Mouse (Mus musculus) myocyte (in vitro differentiated cells): ENCODE measurements at regions not wholly inside any gene's neighbourhood (a gene's known extent, or its start where the extent isn't known, plus 50 kb on each side); places are given as distances from the start of the nearest gene placed in this dataset.

Experiments used
- H3K27me3 ChIP-seq: one replicate; pipeline ENCODE4 v1.6.1; 2011; ENCODE audit not compliant: control insufficient read depth, insufficient read depth, insufficient read length
- H3K36me3 ChIP-seq: one replicate; pipeline ENCODE4 v1.6.1; 2011; ENCODE audit not compliant: control insufficient read depth, insufficient read depth
- H3K4me2 ChIP-seq: one replicate; pipeline ENCODE4 v1.6.1; 2011; ENCODE audit warnings: low read depth, control low read depth
- H3K4me3 ChIP-seq: one replicate; pipeline ENCODE4 v1.5.1; 2011; ENCODE audit warnings: mild to moderate bottlenecking, control low read depth, moderate library complexity
- H3K79me2 ChIP-seq: one replicate; pipeline ENCODE4 v1.6.1; 2011; ENCODE audit not compliant: control insufficient read depth, insufficient read depth
- H3ac ChIP-seq: one replicate; pipeline ENCODE4 v1.6.1; 2011; ENCODE audit not compliant: control insufficient read depth, insufficient read length
- CEBPB ChIP-seq: IDR thresholded peaks from 2 replicates; pipeline ENCODE4 v1.6.1; 2011; ENCODE audit warnings: mild to moderate bottlenecking, moderate library complexity; ENCODE audit not compliant: poor library complexity, insufficient read depth, severe bottlenecking
- E2F4 ChIP-seq: IDR thresholded peaks from one replicate; pipeline ENCODE4 v1.6.1; 2011; ENCODE audit warnings: mild to moderate bottlenecking, control low read depth, moderate library complexity; ENCODE audit not compliant: insufficient read depth
- MAX ChIP-seq: IDR thresholded peaks from one replicate; pipeline ENCODE4 v1.6.1; 2011; ENCODE audit warnings: low read depth, mild to moderate bottlenecking, control low read depth
- MYOD1 ChIP-seq, 3 experiments: IDR thresholded peaks; one replicate each; pipeline ENCODE4 v1.6.1; 2011; ENCODE audit warnings: control low read depth in 2 of 3, low read depth in 2 of 3, mild to moderate bottlenecking in 2 of 3, moderate library complexity in 1 of 3; ENCODE audit not compliant: insufficient read length in 2 of 3, control insufficient read depth in 1 of 3
- MYOG ChIP-seq, 3 experiments: IDR thresholded peaks; one replicate each; pipeline ENCODE4 v1.6.1; 2011; ENCODE audit warnings: control low read depth in 2 of 3, low read depth in 2 of 3, mild to moderate bottlenecking in 2 of 3; ENCODE audit not compliant: insufficient read length in 2 of 3, control insufficient read depth in 1 of 3, insufficient read depth in 1 of 3
- POLR2A ChIP-seq: IDR thresholded peaks from one replicate; pipeline ENCODE4 v1.6.1; 2011; ENCODE audit warnings: low read depth, mild to moderate bottlenecking, control low read depth, moderate library complexity; ENCODE audit not compliant: insufficient read length
- POLR2AphosphoS2 ChIP-seq: IDR thresholded peaks from one replicate; pipeline ENCODE4 v1.6.1; 2011; ENCODE audit warnings: low read depth, control low read depth; ENCODE audit not compliant: insufficient read length
- REST ChIP-seq: IDR thresholded peaks from one replicate; pipeline ENCODE4 v1.6.1; 2011; ENCODE audit warnings: mild to moderate bottlenecking, control low read depth, moderate library complexity; ENCODE audit not compliant: insufficient read depth, insufficient read length
- SRF ChIP-seq: IDR thresholded peaks from one replicate; pipeline ENCODE4 v1.6.1; 2011; ENCODE audit warnings: low read depth; ENCODE audit not compliant: control insufficient read depth, insufficient read length
- TCF12 ChIP-seq: IDR thresholded peaks from one replicate; pipeline ENCODE4 v1.6.1; 2011; ENCODE audit warnings: mild to moderate bottlenecking, control low read depth; ENCODE audit not compliant: poor library complexity, insufficient read depth, severe bottlenecking
- TCF3 ChIP-seq: IDR thresholded peaks from one replicate; pipeline ENCODE4 v1.6.1; 2011; ENCODE audit warnings: low read depth, control low read depth; ENCODE audit not compliant: insufficient read length
- USF1 ChIP-seq: IDR thresholded peaks from one replicate; pipeline ENCODE4 v1.6.1; 2011; ENCODE audit warnings: low read depth, mild to moderate bottlenecking, control low read depth, moderate library complexity

- no peaks in the 10 kb centered on the region for H3K36me3 ChIP-seq
- no peak for TF ChIP-seq MYOD1 (IDR thresholded peaks at IDR 0.05; ENCODE audit: control insufficient read depth in 1 of 3, insufficient read length in 2 of 3, low read depth in 2 of 3)
- TF ChIP-seq USF1: no peak
- no peak for TF ChIP-seq E2F4
- TF ChIP-seq POLR2A: no peak
- no peak for TF ChIP-seq TCF3
- TF ChIP-seq MYOG (IDR thresholded peaks at IDR 0.05; ENCODE audit: control insufficient read depth in 1 of 3, insufficient read depth in 1 of 3, insufficient read length in 2 of 3, low read depth in 2 of 3): no peak
- no peak for TF ChIP-seq REST
- TF ChIP-seq TCF12: no peak
- TF ChIP-seq MAX: no peak
- TF ChIP-seq SRF: no peak
- no peak for TF ChIP-seq CEBPB
- no peak for TF ChIP-seq POLR2AphosphoS2
- no peaks in the 10 kb centered on the region for H3K79me2 ChIP-seq
These were observed 2252.8 kb upstream of the Gm7489 start for GRCm38 (mm10) chr15:51631881-51632280.

GRCm38 (mm10) chr15:51633068-51633467 is 2251.6 kb upstream of the Gm7489 start:
- H3K27me3 ChIP-seq: no peaks in the 10 kb centered on the region
- TF ChIP-seq E2F4 (no peak), MAX (no peak), SRF (no peak), POLR2AphosphoS2 (no peak)

More at GRCm38 (mm10) chr15:51631881-51632280, 2252.8 kb upstream of the Gm7489 start:
- H3K4me3 ChIP-seq: no peak overlapping the region
- H3K27me3 ChIP-seq: no peaks in the 10 kb centered on the region
- no peak overlapping the region for H3K4me2 ChIP-seq
- H3ac ChIP-seq: no peak overlapping the region

GRCm38 (mm10) chr15:51634726-51635125 is 2250.0 kb upstream of the Gm7489 start:
- H3K27me3 ChIP-seq: no peaks in the 10 kb centered on the region
- no peaks in the 10 kb centered on the region for H3K79me2 ChIP-seq
- no peak overlapping the region for H3K4me2 ChIP-seq

More at GRCm38 (mm10) chr15:51633068-51633467, 2251.6 kb upstream of the Gm7489 start:
- no peaks in the 10 kb centered on the region for H3K79me2 ChIP-seq
- no peaks in the 10 kb centered on the region for H3K36me3 ChIP-seq
- no peak overlapping the region for H3ac ChIP-seq
- no peak overlapping the region for H3K4me3 ChIP-seq
- H3K4me2 ChIP-seq: no peak overlapping the region

GRCm38 (mm10) chr15:51635129-51635920 is 2249.4 kb upstream of the Gm7489 start:
- no peak for TF ChIP-seq SRF
- TF ChIP-seq POLR2AphosphoS2: no peak
- TF ChIP-seq CEBPB: no peak
- TF ChIP-seq TCF3: no peak
- no peak for TF ChIP-seq POLR2A
- no peak for TF ChIP-seq REST
- no peak for TF ChIP-seq TCF12
- TF ChIP-seq E2F4: no peak
- no peak for TF ChIP-seq MYOG (IDR thresholded peaks at IDR 0.05; ENCODE audit: control insufficient read depth in 1 of 3, insufficient read depth in 1 of 3, insufficient read length in 2 of 3, low read depth in 2 of 3)
- no peak for TF ChIP-seq USF1
- no peak for TF ChIP-seq MAX
- no peak for TF ChIP-seq MYOD1 (IDR thresholded peaks at IDR 0.05; ENCODE audit: control insufficient read depth in 1 of 3, insufficient read length in 2 of 3, low read depth in 2 of 3)
- Histone ChIP-seq H3K4me2 (no peak overlapping the region), H3K79me2 (no peaks in the 10 kb centered on the region), H3K27me3 (no peaks in the 10 kb centered on the region), H3K36me3 (no peaks in the 10 kb centered on the region), H3K4me3 (no peak overlapping the region), H3ac (no peak overlapping the region)

More at GRCm38 (mm10) chr15:51634726-51635125, 2250.0 kb upstream of the Gm7489 start:
- no peak for TF ChIP-seq MYOD1 (IDR thresholded peaks at IDR 0.05; ENCODE audit: control insufficient read depth in 1 of 3, insufficient read length in 2 of 3, low read depth in 2 of 3)
- no peak for TF ChIP-seq CEBPB
- no peak for TF ChIP-seq REST
- TF ChIP-seq POLR2AphosphoS2: no peak
- TF ChIP-seq USF1: no peak
- TF ChIP-seq MAX: no peak
- TF ChIP-seq POLR2A: no peak
- TF ChIP-seq MYOG (IDR thresholded peaks at IDR 0.05; ENCODE audit: control insufficient read depth in 1 of 3, insufficient read depth in 1 of 3, insufficient read length in 2 of 3, low read depth in 2 of 3): no peak
- Histone ChIP-seq H3ac (no peak overlapping the region), H3K4me3 (no peak overlapping the region), H3K36me3 (no peaks in the 10 kb centered on the region)

GRCm38 (mm10) chr15:51637570-51637969 is 2247.1 kb upstream of the Gm7489 start:
- Histone ChIP-seq H3K27me3 (no peaks in the 10 kb centered on the region), H3K79me2 (no peaks in the 10 kb centered on the region), H3K4me2 (no peak overlapping the region), H3K36me3 (no peaks in the 10 kb centered on the region), H3ac (no peak overlapping the region), H3K4me3 (no peak overlapping the region)
- TF ChIP-seq MAX (no peak), SRF (no peak), E2F4 (no peak), TCF12 (no peak), POLR2AphosphoS2 (no peak), USF1 (no peak), CEBPB (no peak), REST (no peak), POLR2A (no peak)
